Comparison of ENCODE assay signal across 8 mouse cellular contexts in genomic region chr5:125340547-125341262, GRCm38 (mm10). TPM values are rescaled to one million over a fixed set of nuclear protein-coding genes. Genes with fewer than 3 reads are reported as not detected.
A peak's percentile ranks its signal among the peaks of the same experiment; 100 is the strongest.
DNase-seq lines count a peak whose midpoint lies in the region; ATAC-seq lines count a peak whose summit lies in the region.

Gene Scarb1 (minus strand): TSS chr5:125341094.

- no peaks in the 10 kb centered on the region for H3K36me3 ChIP-seq in hindbrain, embryonic 12.5 days

- peak within 1 kb of the TSS; percentile 66 for H3K9ac ChIP-seq in hindbrain, embryonic 12.5 days

- DNase-seq in NIH3T3 (ENCODE audit: low read depth), result peak; percentile 95
- peak; percentile 77 to 80 for DNase-seq in cerebellum, postnatal 14 days
- DNase-seq in frontal cortex, postnatal 14 days (ENCODE audit: low spot score in 2 of 2), result peak; percentile 71 to 81
- peak; percentile 84 to 88 for DNase-seq in layer of hippocampus, postnatal 14 days (ENCODE audit: low spot score in 2 of 2)
- DNase-seq in lung, postnatal 10 days, result peak; percentile 91
- peak; percentile 88 for DNase-seq in ovary, postnatal 14 days (ENCODE audit: low spot score)
- peak; percentile 90 for DNase-seq in thymus, postnatal 14 days

- peaks cover 8% of the 10 kb centered on the region for H3K27me3 ChIP-seq in hindbrain, embryonic 12.5 days

- H3K4me3 ChIP-seq in hindbrain, embryonic 12.5 days, result peak within 1 kb of the TSS; percentile 53

- ATAC-seq in hindbrain, embryonic 12.5 days (ENCODE audit: low FRiP score), result peak; percentile 75

- peaks cover 27% of the 10 kb centered on the region for H3K4me1 ChIP-seq in hindbrain, embryonic 12.5 days

- no peaks in the 10 kb centered on the region for H3K9me3 ChIP-seq in hindbrain, embryonic 12.5 days (replicated peaks)

- no peak within 1 kb of the TSS for H3K27ac ChIP-seq in hindbrain, embryonic 12.5 days

- under 1% methylated on average over 42 of the region's 42 CpGs for WGBS in hindbrain, embryonic 12.5 days

- peak within 1 kb of the TSS; percentile 86 for H3K4me2 ChIP-seq in hindbrain, embryonic 12.5 days (replicated peaks)

RNA-seq across cellular contexts. Expression of gene Scarb1, which starts in this region (rescaled TPM):
- 28.6 and 29.7 TPM in 2 replicates for polyA plus RNA-seq in hindbrain, embryonic 12.5 days (2016; fragmentation: Nextera tagmentation; extraction: Ambion mirVana)
- 10 to 100 TPM; 46.1 to 54.3 TPM for total RNA-seq in layer of hippocampus, postnatal 14 days (2021)
